Mouse (Mus musculus) hindbrain, embryonic 16.5 days (tissue): ENCODE measurements around the gene Olfr698. TPM values are rescaled to one million over a fixed set of nuclear protein-coding genes. Genes with fewer than 3 reads are reported as not detected.
"Not testable (repeated sequence)": the region's sequence is repeated elsewhere in the genome, so short reads cannot be mapped to it uniquely, and the experiment has no call there.

Experiments
- ATAC-seq: fragments of 200-750 bp; cut with Nextera tagmentation; 2 replicates; pipeline ENCODE4 v1.8.0; 2017; ENCODE audit warnings: moderate TSS enrichment, moderate library complexity
- H3K27ac ChIP-seq: fragments of 300-500 bp; sonication (generic); 2 replicates; pipeline ENCODE4 v1.5.1; 2014; ENCODE audit warnings: low read depth, mild to moderate bottlenecking, control low read depth, low read length, moderate library complexity
- H3K27me3 ChIP-seq: fragments of 300-500 bp; sonication (generic); replicated peaks from 2 replicates; pipeline ENCODE4 v1.6.1; 2014; ENCODE audit warnings: low read length; ENCODE audit not compliant: control insufficient read depth, insufficient read depth
- H3K36me3 ChIP-seq: fragments of 300-500 bp; sonication (generic); 2 replicates; pipeline ENCODE4 v1.6.1; 2014; ENCODE audit warnings: mild to moderate bottlenecking, low read length, moderate library complexity, mixed read lengths; ENCODE audit not compliant: control insufficient read depth, insufficient read depth
- H3K4me1 ChIP-seq: fragments of 300-500 bp; sonication (generic); 2 replicates; pipeline ENCODE4 v1.6.1; 2014; ENCODE audit warnings: low read depth, low read length; ENCODE audit not compliant: control insufficient read depth, insufficient read depth
- H3K4me2 ChIP-seq: fragments of 300-500 bp; sonication (generic); 2 replicates; pipeline ENCODE4 v1.6.1; 2014; ENCODE audit warnings: mild to moderate bottlenecking, low read length, control low read depth, moderate library complexity
- H3K4me3 ChIP-seq: fragments of 300-500 bp; sonication (generic); 2 replicates; pipeline ENCODE4 v1.5.1; 2014; ENCODE audit warnings: mild to moderate bottlenecking, low read length, control low read depth, moderate library complexity
- H3K9ac ChIP-seq: fragments of 300-500 bp; sonication (generic); 2 replicates; pipeline ENCODE4 v1.6.1; 2014; ENCODE audit warnings: low read depth, mild to moderate bottlenecking, control low read depth, low read length, moderate library complexity
- H3K9me3 ChIP-seq: fragments of 300-500 bp; sonication (generic); 2 replicates; pipeline ENCODE4 v1.6.1; 2014; ENCODE audit warnings: mild to moderate bottlenecking, low read length, moderate library complexity; ENCODE audit not compliant: control insufficient read depth
- WGBS: fragments of 180-500 bp; shearing (Covaris S2); extraction: QIAGEN DNeasy Blood & Tissue Kit; methylation state at CpG from one replicate; pipeline ENCODE4 v1.1.7; 2014; 5-methylcytosine and 5-hydroxymethylcytosine counted together
- polyA plus RNA-seq: library from polyadenylated mRNA; unstranded; fragments of >200 nt; fragmentation: Nextera tagmentation; extraction: Ambion mirVana; gene quantifications from 2 replicates; pipeline ENCODE4 v1.2.1, GENCODE M21; 2015

Gene Olfr698
- polyA plus RNA-seq, 1 experiment from 2014 or later = not detected

- Histone ChIP-seq H3K4me1 (no peaks in the 10 kb centered on the region), H3K4me2 (no peak within 1 kb of the TSS), H3K9ac (no peak within 1 kb of the TSS), H3K27me3 (no peaks in the 10 kb centered on the region), H3K9me3 (peaks cover 2% of the 10 kb centered on the region; the same call in 1 of the 2 replicates), H3K27ac (no peak within 1 kb of the TSS), H3K4me3 (no peak within 1 kb of the TSS), H3K36me3 (no peaks in the 10 kb centered on the region)
- ATAC-seq = no peak
These were observed 38.9 kb downstream of the Olfr698 start, which contains the start of gene Olfr695 for GRCm38 (mm10) chr7:106716296-106716695. Gene Olfr695 (minus strand): TSS chr7:106716396.

- no peaks in the 10 kb centered on the region for H3K27me3 ChIP-seq
- H3K36me3 ChIP-seq = no peaks in the 10 kb centered on the region
- H3K4me3 ChIP-seq = no peak overlapping the region
- 91% methylated on average over 6 of the region's 6 CpGs for WGBS
- no peaks in the 10 kb centered on the region for H3K4me1 ChIP-seq
- no peak overlapping the region for H3K9ac ChIP-seq
- H3K9me3 ChIP-seq = no peaks in the 10 kb centered on the region
- ATAC-seq = no peak
- no peak overlapping the region for H3K27ac ChIP-seq
- no peak overlapping the region for H3K4me2 ChIP-seq
These were observed 43.7 kb downstream of the Olfr698 start for GRCm38 (mm10) chr7:106711463-106711862.

DNA sequence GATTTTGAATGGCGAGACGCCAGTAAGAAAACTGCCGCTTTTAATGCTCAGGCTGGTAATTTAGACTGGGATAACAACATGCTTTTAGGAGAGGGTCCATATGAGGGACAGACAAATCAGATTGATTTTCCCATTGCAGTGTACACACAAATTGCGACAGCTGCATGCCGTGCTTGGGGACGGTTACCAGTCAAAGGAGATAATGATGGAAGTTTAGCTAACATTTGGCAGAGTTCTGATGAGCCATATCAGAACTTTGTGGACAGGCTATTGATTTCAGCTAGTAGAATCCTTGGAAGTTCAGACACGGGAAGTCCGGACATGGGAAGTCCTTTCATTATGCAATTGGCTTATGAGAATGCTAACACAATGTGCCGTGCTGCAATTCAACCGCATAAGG is 47.5 kb downstream of the Olfr698 start:
- not testable (repeated sequence) for H3K4me1 ChIP-seq, H3K36me3 ChIP-seq, H3K27me3 ChIP-seq, H3K27ac ChIP-seq, H3K4me3 ChIP-seq, H3K9me3 ChIP-seq, H3K9ac ChIP-seq, H3K4me2 ChIP-seq, ATAC-seq
- WGBS = 85% methylated on average over 10 of the region's 10 CpGs

Other genes with a start within 250 kb of the Olfr698 start
- not detected in 2 replicates for gene Olfr693, start 74.8 kb downstream of the Olfr698 start, polyA plus RNA-seq
- not detected in 2 replicates for gene Olfr694, start 63.6 kb downstream of the Olfr698 start, polyA plus RNA-seq
- not detected in 2 replicates for gene Olfr695, start 39.0 kb downstream of the Olfr698 start, polyA plus RNA-seq
- gene Olfr697, start 13.0 kb downstream of the Olfr698 start, polyA plus RNA-seq = not detected in 2 replicates
- gene Olfr699, start 37.8 kb upstream of the Olfr698 start, polyA plus RNA-seq = not detected in 2 replicates
- not detected in 2 replicates for gene Olfr700, start 53.4 kb upstream of the Olfr698 start, polyA plus RNA-seq
- gene Olfr701, start 58.7 kb upstream of the Olfr698 start, polyA plus RNA-seq = not detected in 2 replicates
- gene Olfr702, start 78.5 kb upstream of the Olfr698 start, polyA plus RNA-seq = not detected in 2 replicates
- not detected in 2 replicates for gene Olfr703, start 88.0 kb upstream of the Olfr698 start, polyA plus RNA-seq
- not detected in 2 replicates for gene Olfr704, start 107.8 kb upstream of the Olfr698 start, polyA plus RNA-seq
- gene Olfr705, start 121.5 kb upstream of the Olfr698 start, polyA plus RNA-seq = not detected in 2 replicates
- gene Olfr706, start 132.8 kb upstream of the Olfr698 start, polyA plus RNA-seq = not detected in 2 replicates
- gene Olfr707, start 145.8 kb upstream of the Olfr698 start, polyA plus RNA-seq = not detected in 2 replicates
- gene Olfr1532-ps1, start 152.6 kb upstream of the Olfr698 start, polyA plus RNA-seq = not detected in 2 replicates
- not detected in 2 replicates for gene Olfr709-ps1, start 176.8 kb upstream of the Olfr698 start, polyA plus RNA-seq
- not detected in 2 replicates for gene Olfr710, start 192.9 kb upstream of the Olfr698 start, polyA plus RNA-seq
- gene Olfr6, start 208.5 kb upstream of the Olfr698 start, polyA plus RNA-seq = not detected in 2 replicates
- gene Olfr711, start 220.1 kb upstream of the Olfr698 start, polyA plus RNA-seq = not detected in 2 replicates